Mouse (Mus musculus): ENCODE data around the gene Tbkbp1. TPM values are rescaled to one million over a fixed set of nuclear protein-coding genes. Genes with fewer than 3 reads are reported as not detected.

The Tbkbp1 gene
- polyA plus RNA-seq, 1 experiment, result 39.2 TPM

DNA sequence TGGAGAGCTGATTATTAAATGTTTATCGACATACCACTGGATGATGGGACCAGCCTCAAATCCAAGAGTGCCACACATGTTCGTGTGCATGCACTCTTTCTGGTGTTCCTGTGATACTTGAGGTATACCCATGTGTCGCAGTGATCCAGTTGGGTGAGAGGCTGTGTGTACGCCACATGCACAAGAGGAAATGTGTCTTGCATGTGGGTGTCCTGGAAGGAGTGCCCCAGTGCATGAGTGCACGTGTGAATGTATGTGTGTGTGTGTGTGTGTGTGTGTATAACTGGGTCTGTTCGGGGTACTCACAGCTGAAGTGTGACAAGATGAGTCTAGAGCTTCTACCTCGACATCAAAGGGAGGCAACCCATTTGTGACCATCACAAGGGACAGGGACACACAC is 21.0 kb downstream of the Tbkbp1 start:
- TF ChIP-seq CTCF (IDR thresholded peaks at IDR 0.05; ENCODE audit: low read depth, low read length) (no peak), POLR2A (IDR thresholded peaks at IDR 0.05; ENCODE audit: borderline replicate concordance, low read depth, low read length) (no peak)
- Histone ChIP-seq H3K4me1 (ENCODE audit: control insufficient read depth, insufficient read depth, low read length) (peaks cover 7% of the 10 kb centered on the region), H3K4me3 (ENCODE audit: insufficient read depth, low read length) (no peak overlapping the region), H3K27ac (ENCODE audit: insufficient read depth, low read depth, low read length) (no peak overlapping the region)

- Histone ChIP-seq H3K27ac (ENCODE audit: insufficient read depth, low read depth, low read length) (no peak overlapping the region), H3K4me3 (ENCODE audit: insufficient read depth, low read length) (no peak overlapping the region), H3K4me1 (ENCODE audit: control insufficient read depth, insufficient read depth, low read length) (peaks cover 7% of the 10 kb centered on the region)
- TF ChIP-seq POLR2A (IDR thresholded peaks at IDR 0.05; ENCODE audit: borderline replicate concordance, low read depth, low read length) (no peak), CTCF (IDR thresholded peaks at IDR 0.05; ENCODE audit: low read depth, low read length) (no peak)
Observed at GRCm38 (mm10) chr11:97128956-97129355, 22.3 kb downstream of the Tbkbp1 start.

- TF ChIP-seq CTCF (IDR thresholded peaks at IDR 0.05; ENCODE audit: low read depth, low read length) (no peak), POLR2A (IDR thresholded peaks at IDR 0.05; ENCODE audit: borderline replicate concordance, low read depth, low read length) (no peak)
- H3K4me3 ChIP-seq (ENCODE audit: insufficient read depth, low read length), result peak overlapping the region; percentile 57
- H3K27ac ChIP-seq (ENCODE audit: insufficient read depth, low read depth, low read length), result no peak overlapping the region
- peaks cover 7% of the 10 kb centered on the region for H3K4me1 ChIP-seq (ENCODE audit: control insufficient read depth, insufficient read depth, low read length)
Observed at GRCm38 (mm10) chr11:97127470-97128223, 23.6 kb downstream of the Tbkbp1 start.

- peak overlapping the region; percentile 57 for H3K4me3 ChIP-seq (ENCODE audit: insufficient read depth, low read length)
- peaks cover 7% of the 10 kb centered on the region for H3K4me1 ChIP-seq (ENCODE audit: control insufficient read depth, insufficient read depth, low read length)
- no peak overlapping the region for H3K27ac ChIP-seq (ENCODE audit: insufficient read depth, low read depth, low read length)
- TF ChIP-seq POLR2A (IDR thresholded peaks at IDR 0.05; ENCODE audit: borderline replicate concordance, low read depth, low read length), result no peak
- no peak for TF ChIP-seq CTCF (IDR thresholded peaks at IDR 0.05; ENCODE audit: low read depth, low read length)
Observed at GRCm38 (mm10) chr11:97126645-97127468, 24.4 kb downstream of the Tbkbp1 start.

GRCm38 (mm10) chr11:97124266-97125036 is 26.8 kb downstream of the Tbkbp1 start:
- TF ChIP-seq POLR2A (IDR thresholded peaks at IDR 0.05; ENCODE audit: borderline replicate concordance, low read depth, low read length) (no peak), CTCF (IDR thresholded peaks at IDR 0.05; ENCODE audit: low read depth, low read length) (no peak)
- H3K4me1 ChIP-seq (ENCODE audit: control insufficient read depth, insufficient read depth, low read length), result peaks cover 7% of the 10 kb centered on the region
- no peak overlapping the region for H3K4me3 ChIP-seq (ENCODE audit: insufficient read depth, low read length)
- H3K27ac ChIP-seq (ENCODE audit: insufficient read depth, low read depth, low read length), result no peak overlapping the region

- Histone ChIP-seq H3K4me3 (ENCODE audit: insufficient read depth, low read length) (no peak overlapping the region), H3K4me1 (ENCODE audit: control insufficient read depth, insufficient read depth, low read length) (peaks cover 7% of the 10 kb centered on the region), H3K27ac (ENCODE audit: insufficient read depth, low read depth, low read length) (no peak overlapping the region)
- TF ChIP-seq POLR2A (IDR thresholded peaks at IDR 0.05; ENCODE audit: borderline replicate concordance, low read depth, low read length) (no peak), CTCF (IDR thresholded peaks at IDR 0.05; ENCODE audit: low read depth, low read length) (no peak)
Observed at GRCm38 (mm10) chr11:97123282-97123890, 27.9 kb downstream of the Tbkbp1 start.

DNA sequence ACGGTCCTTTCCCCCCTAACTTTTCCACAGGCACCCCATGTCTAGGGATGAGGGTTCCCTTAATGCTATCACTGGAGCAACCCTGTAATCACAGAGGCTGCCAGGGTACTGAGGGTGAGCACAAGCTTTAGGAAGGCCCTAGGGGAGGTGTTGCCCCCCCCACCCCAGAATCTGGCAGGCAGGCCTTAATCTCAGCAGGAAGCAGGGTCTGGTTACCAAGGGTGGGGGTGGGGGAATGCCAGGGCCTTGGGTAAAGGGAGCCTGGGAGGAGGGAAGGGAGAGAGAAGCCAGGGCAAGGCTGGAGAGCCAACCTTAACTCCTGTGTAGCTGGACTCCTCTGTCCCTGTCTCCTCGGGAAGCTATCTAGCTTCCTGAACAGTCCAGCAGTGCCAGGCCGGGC is 30.7 kb downstream of the Tbkbp1 start:
- Histone ChIP-seq H3K27ac (ENCODE audit: insufficient read depth, low read depth, low read length) (no peak overlapping the region), H3K4me3 (ENCODE audit: insufficient read depth, low read length) (no peak overlapping the region), H3K4me1 (ENCODE audit: control insufficient read depth, insufficient read depth, low read length) (no peaks in the 10 kb centered on the region)
- TF ChIP-seq POLR2A (IDR thresholded peaks at IDR 0.05; ENCODE audit: borderline replicate concordance, low read depth, low read length) (no peak), CTCF (IDR thresholded peaks at IDR 0.05; ENCODE audit: low read depth, low read length) (no peak)

- H3K4me1 ChIP-seq (ENCODE audit: control insufficient read depth, insufficient read depth, low read length), result no peaks in the 10 kb centered on the region
- H3K27ac ChIP-seq (ENCODE audit: insufficient read depth, low read depth, low read length), result no peak overlapping the region
- no peak overlapping the region for H3K4me3 ChIP-seq (ENCODE audit: insufficient read depth, low read length)
Observed at GRCm38 (mm10) chr11:97120221-97120620, 31.1 kb downstream of the Tbkbp1 start.

DNA sequence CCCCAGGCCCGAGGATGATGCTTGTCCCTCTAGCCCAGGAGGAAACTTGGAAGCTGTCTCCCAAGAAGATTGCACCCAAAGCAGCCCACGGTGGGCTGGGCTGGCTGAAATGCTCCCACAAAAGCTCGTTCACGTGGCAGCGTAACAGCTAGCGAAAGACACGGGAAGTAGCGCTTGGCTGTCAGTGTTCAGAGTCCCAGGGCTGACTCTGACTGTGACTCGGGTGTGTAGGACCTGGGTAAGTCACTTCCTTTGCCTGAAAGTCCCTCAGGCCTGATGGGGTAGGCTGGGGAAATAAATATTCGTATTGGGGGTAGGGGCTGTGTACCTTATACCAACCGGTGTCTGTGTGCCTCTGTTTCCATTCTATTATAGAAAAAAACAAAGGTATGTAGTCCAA is 35.5 kb downstream of the Tbkbp1 start:
- TF ChIP-seq CTCF (IDR thresholded peaks at IDR 0.05; ENCODE audit: low read depth, low read length) (no peak), POLR2A (IDR thresholded peaks at IDR 0.05; ENCODE audit: borderline replicate concordance, low read depth, low read length) (no peak)
- Histone ChIP-seq H3K27ac (ENCODE audit: insufficient read depth, low read depth, low read length) (no peak overlapping the region), H3K4me3 (ENCODE audit: insufficient read depth, low read length) (peak overlapping the region; percentile 56)

More at GRCm38 (mm10) chr11:97120221-97120620, 31.1 kb downstream of the Tbkbp1 start:
- TF ChIP-seq CTCF (IDR thresholded peaks at IDR 0.05; ENCODE audit: low read depth, low read length), result no peak
- TF ChIP-seq POLR2A (IDR thresholded peaks at IDR 0.05; ENCODE audit: borderline replicate concordance, low read depth, low read length), result no peak

More for the DNA sequence above, 35.5 kb downstream of the Tbkbp1 start:
- H3K4me1 ChIP-seq (ENCODE audit: control insufficient read depth, insufficient read depth, low read length), result no peaks in the 10 kb centered on the region
